Mouse (Mus musculus) bone marrow macrophage, adult 2 months (primary cell): Measurements from ENCODE around the gene Plekhg6. TPM values are rescaled to one million over a fixed set of nuclear protein-coding genes. Genes with fewer than 3 reads are reported as not detected.
A peak's percentile ranks its signal among the peaks of the same experiment; 100 is the strongest.

Experiments
- H3K27ac ChIP-seq: 2 replicates; pipeline ENCODE4 v1.5.1; 2012; ENCODE audit warnings: low read depth, low read length; ENCODE audit not compliant: insufficient read depth
- H3K4me1 ChIP-seq: 2 replicates; pipeline ENCODE4 v1.6.1; 2012; ENCODE audit warnings: low read length; ENCODE audit not compliant: control insufficient read depth, insufficient read depth
- H3K4me3 ChIP-seq: 2 replicates; pipeline ENCODE4 v1.5.1; 2012; ENCODE audit warnings: mild to moderate bottlenecking, low read length, moderate library complexity; ENCODE audit not compliant: insufficient read depth
- CTCF ChIP-seq: IDR thresholded peaks from 2 replicates; pipeline ENCODE4 v1.5.1; 2012; ENCODE audit warnings: low read depth, mild to moderate bottlenecking, low read length, moderate library complexity
- POLR2A ChIP-seq: IDR thresholded peaks from 2 replicates; pipeline ENCODE4 v1.6.1; 2012; ENCODE audit warnings: mild to moderate bottlenecking, low read depth, low read length, borderline replicate concordance
- polyA plus RNA-seq: library from polyadenylated mRNA; stranded (reverse); fragments of >200 nt; gene quantifications from 2 replicates; pipeline ENCODE4 v1.2.4, GENCODE M21; 2012; ENCODE audit not compliant: missing spikeins, insufficient read depth, insufficient read length

Plekhg6 gene
- polyA plus RNA-seq, 1 experiment: not detected

GRCm38 (mm10) chr6:125386080-125386479, 5.5 kb upstream of the Plekhg6 start:
- no peak overlapping the region for H3K4me3 ChIP-seq
- H3K4me1 ChIP-seq: peaks cover 10% of the 10 kb centered on the region
- TF ChIP-seq POLR2A (no peak), CTCF (no peak)
- H3K27ac ChIP-seq: no peak overlapping the region

GRCm38 (mm10) chr6:125385066-125385974, 4.7 kb upstream of the Plekhg6 start:
- Histone ChIP-seq H3K4me3 (no peak overlapping the region), H3K27ac (no peak overlapping the region), H3K4me1 (peaks cover 10% of the 10 kb centered on the region)
- TF ChIP-seq POLR2A: no peak
- 0 out of 2 replicates have a peak, but pooled peaks have one; percentile 33 for TF ChIP-seq CTCF

- H3K4me3 ChIP-seq: no peak overlapping the region
- no peak overlapping the region for H3K27ac ChIP-seq
- peaks cover 26% of the 10 kb centered on the region for H3K4me1 ChIP-seq
- no peak for TF ChIP-seq CTCF
- no peak for TF ChIP-seq POLR2A
These were observed 1.4 kb upstream of the Plekhg6 start for GRCm38 (mm10) chr6:125382024-125382423.

GRCm38 (mm10) chr6:125379781-125380180, 812 bp downstream of the Plekhg6 start:
- H3K4me1 ChIP-seq: peaks cover 16% of the 10 kb centered on the region
- no peak overlapping the region for H3K27ac ChIP-seq
- no peak overlapping the region for H3K4me3 ChIP-seq
- no peak for TF ChIP-seq CTCF
- no peak for TF ChIP-seq POLR2A

- Histone ChIP-seq H3K4me3 (no peak overlapping the region), H3K27ac (no peak overlapping the region), H3K4me1 (peaks cover 16% of the 10 kb centered on the region)
- no peak for TF ChIP-seq CTCF
- no peak for TF ChIP-seq POLR2A
These were observed 2.0 kb downstream of the Plekhg6 start for GRCm38 (mm10) chr6:125378621-125379020.

- H3K27ac ChIP-seq: no peak overlapping the region
- H3K4me3 ChIP-seq: no peak overlapping the region
- H3K4me1 ChIP-seq: peaks cover 16% of the 10 kb centered on the region
- TF ChIP-seq POLR2A (no peak), CTCF (no peak)
These were observed 2.8 kb downstream of the Plekhg6 start for GRCm38 (mm10) chr6:125377582-125378451.

- Histone ChIP-seq H3K4me3 (no peak overlapping the region), H3K4me1 (peaks cover 16% of the 10 kb centered on the region), H3K27ac (no peak overlapping the region)
- no peak for TF ChIP-seq CTCF
These were observed 3.6 kb downstream of the Plekhg6 start for GRCm38 (mm10) chr6:125377042-125377441.

GRCm38 (mm10) chr6:125367758-125368371, 12.7 kb downstream of the Plekhg6 start:
- Histone ChIP-seq H3K4me3 (no peak overlapping the region), H3K27ac (peak overlapping the region; percentile 89), H3K4me1 (peaks cover 33% of the 10 kb centered on the region)
- TF ChIP-seq CTCF (no peak), POLR2A (no peak)

GRCm38 (mm10) chr6:125366133-125366532, 14.5 kb downstream of the Plekhg6 start:
- TF ChIP-seq POLR2A (no peak), CTCF (no peak)
- no peak overlapping the region for H3K27ac ChIP-seq
- H3K4me3 ChIP-seq: no peak overlapping the region
- H3K4me1 ChIP-seq: peaks cover 28% of the 10 kb centered on the region

- TF ChIP-seq CTCF (no peak), POLR2A (no peak)
- Histone ChIP-seq H3K27ac (no peak overlapping the region), H3K4me3 (no peak overlapping the region), H3K4me1 (peaks cover 30% of the 10 kb centered on the region)
These were observed 15.1 kb downstream of the Plekhg6 start for GRCm38 (mm10) chr6:125365522-125365921.
